Mouse (Mus musculus) E14TG2a.4 (cell line): Measurements from ENCODE around the gene Tnfsf8.

Experiments used
- CTCF ChIP-seq: conservative IDR thresholded peaks from 2 replicates; pipeline ENCODE4 v1.5.1; 2014; ENCODE audit warnings: low read length
- POU5F1 ChIP-seq: IDR thresholded peaks from 2 replicates; pipeline ENCODE4 v1.6.1; 2014; ENCODE audit warnings: low read length, borderline replicate concordance

- TF ChIP-seq CTCF (no peak), POU5F1 (no peak)
Observed at GRCm38 (mm10) chr4:63897152-63897551, 36.0 kb upstream of the Tnfsf8 start.
